Mouse (Mus musculus) bone marrow macrophage, adult 2 months (primary cell): ENCODE results near the gene Asphd1.

ENCODE experiments used
- CTCF ChIP-seq: IDR thresholded peaks from 2 replicates; pipeline ENCODE4 v1.5.1; 2012; ENCODE audit warnings: low read depth, mild to moderate bottlenecking, low read length, moderate library complexity
- POLR2A ChIP-seq: IDR thresholded peaks from 2 replicates; pipeline ENCODE4 v1.6.1; 2012; ENCODE audit warnings: mild to moderate bottlenecking, low read depth, low read length, borderline replicate concordance

GRCm38 (mm10) chr7:126926299-126926698 is 23.1 kb downstream of the Asphd1 start:
- no peak for TF ChIP-seq POLR2A
- TF ChIP-seq CTCF = no peak
